Mouse (Mus musculus) adrenal gland, adult 8-10 months (tissue): Measurements from ENCODE around the gene Scarb2. TPM values are rescaled to one million over a fixed set of nuclear protein-coding genes. Genes with fewer than 3 reads are reported as not detected.
"Not testable (repeated sequence)": the region's sequence is repeated elsewhere in the genome, so short reads cannot be mapped to it uniquely, and the experiment has no call there.

Source experiments
- DNase-seq: peaks from one replicate; pipeline ENCODE4 v3.0.0; 2022
- total RNA-seq, 4 experiments: library from RNA; stranded (reverse); gene quantifications; 2 replicates each; pipeline ENCODE4 v1.2.4; 2022

Scarb2 gene
- 10 to 100 TPM; 66.0 to 88.0 (median 76.6) TPM for total RNA-seq

DNA sequence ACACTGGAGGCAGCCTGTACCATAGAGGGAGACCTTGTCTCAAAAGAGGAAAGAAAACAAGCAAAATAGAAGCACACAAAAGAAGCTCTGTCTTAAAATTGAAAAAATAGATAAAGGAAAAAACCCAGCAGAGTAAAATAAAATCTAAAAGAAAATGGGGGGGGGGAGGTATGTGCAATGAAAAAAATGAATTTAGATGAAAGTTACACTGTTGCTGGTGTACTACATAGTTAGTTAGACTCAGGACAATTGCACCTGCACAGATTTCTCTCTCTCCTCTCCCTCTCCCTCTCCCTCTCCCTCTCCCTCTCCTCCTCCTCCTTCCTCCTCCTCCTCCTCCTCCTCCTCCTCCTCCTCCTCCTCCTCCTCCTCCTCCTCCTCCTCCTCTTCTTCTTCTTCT is at the start of gene Scarb2:
Gene Scarb2 (minus strand): TSS at position 101 of the 400 bp plus-strand sequence.
- no peak for DNase-seq

DNA sequence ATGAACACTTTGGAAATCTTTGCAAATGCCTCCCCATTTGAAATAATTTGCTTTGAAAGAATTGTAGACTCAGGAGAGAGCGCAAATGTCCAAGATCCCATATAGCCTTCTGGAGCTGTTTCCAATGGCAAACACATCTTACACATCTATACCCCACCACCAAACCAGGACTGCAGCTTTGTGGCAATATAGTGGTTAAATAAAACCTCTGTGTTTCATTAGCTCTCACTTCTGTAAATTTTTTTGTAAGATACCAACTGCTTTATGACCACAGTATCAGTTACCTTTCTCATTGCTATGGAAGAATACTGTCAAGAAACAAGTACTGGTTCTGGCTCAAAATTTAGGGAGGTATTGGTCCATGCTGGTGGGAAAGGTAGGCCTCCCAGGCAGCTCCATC is 49.3 kb upstream of the Scarb2 start:
- DNase-seq = no peak

GRCm38 (mm10) chr5:92554891-92555511 is 48.4 kb upstream of the Scarb2 start, which contains the start of gene Fam47e:
Gene Fam47e (plus strand): TSS chr5:92555069.
- DNase-seq = no peak

DNA sequence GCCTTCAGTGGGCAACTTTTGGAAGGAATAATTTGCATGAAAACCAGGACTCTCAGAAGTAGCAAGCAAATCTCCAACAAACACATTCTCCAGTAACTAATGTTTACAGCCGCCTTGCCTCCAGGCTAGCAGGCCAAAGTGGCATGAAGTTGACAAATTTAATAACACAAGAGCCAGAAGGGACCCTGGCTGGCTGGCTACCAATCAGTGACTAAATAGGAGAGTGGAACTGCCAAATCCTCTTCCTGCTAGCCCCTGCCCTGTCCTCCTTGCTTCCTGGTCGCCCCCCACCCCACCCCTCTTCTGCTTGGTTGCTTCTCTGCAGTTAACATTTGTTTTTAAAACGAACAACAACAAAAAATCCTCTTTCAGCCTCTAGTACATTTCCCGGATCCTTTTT is 47.8 kb upstream of the Scarb2 start:
- no peak for DNase-seq

DNA sequence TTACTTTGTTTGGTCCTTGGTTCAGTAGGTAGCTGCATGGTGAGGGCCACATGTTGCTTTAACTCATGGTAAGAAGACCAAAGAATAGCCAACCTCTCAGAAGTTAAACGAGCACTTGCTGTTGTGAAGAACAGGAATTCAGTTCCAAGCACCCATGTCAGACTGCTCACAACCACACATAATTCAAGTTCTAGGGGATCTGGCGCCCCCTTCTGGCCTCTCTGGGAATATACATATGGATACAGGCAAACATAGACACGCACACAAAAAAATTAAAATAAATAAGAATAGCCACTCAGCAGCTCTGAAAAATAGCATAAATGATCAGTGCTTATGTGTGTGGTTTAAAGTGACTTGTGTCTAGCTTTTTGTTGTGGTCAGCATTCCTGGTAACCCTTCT is 47.3 kb upstream of the Scarb2 start:
- DNase-seq = no peak

- DNase-seq = no peak
Observed at GRCm38 (mm10) chr5:92552611-92553010, 46.0 kb upstream of the Scarb2 start.

DNA sequence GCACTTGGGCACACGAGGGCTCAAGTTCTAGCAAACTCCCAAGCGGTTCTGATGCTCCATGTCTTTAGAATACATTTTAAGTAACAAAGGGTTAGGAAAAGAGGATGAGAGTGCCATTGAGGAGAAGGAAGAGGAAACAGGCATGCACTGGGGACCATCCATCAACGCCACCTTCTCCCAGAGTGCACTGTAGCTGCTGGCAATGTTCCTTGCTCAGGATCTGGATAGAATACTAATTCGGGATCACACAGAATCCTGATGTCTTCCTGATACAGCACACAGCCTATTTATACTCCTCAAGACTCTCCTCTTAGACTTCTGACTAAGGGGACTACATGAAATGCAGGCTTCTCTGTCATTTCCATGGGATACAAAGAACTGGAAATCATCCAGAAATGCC is 33.1 kb upstream of the Scarb2 start:
- DNase-seq = no peak

DNA sequence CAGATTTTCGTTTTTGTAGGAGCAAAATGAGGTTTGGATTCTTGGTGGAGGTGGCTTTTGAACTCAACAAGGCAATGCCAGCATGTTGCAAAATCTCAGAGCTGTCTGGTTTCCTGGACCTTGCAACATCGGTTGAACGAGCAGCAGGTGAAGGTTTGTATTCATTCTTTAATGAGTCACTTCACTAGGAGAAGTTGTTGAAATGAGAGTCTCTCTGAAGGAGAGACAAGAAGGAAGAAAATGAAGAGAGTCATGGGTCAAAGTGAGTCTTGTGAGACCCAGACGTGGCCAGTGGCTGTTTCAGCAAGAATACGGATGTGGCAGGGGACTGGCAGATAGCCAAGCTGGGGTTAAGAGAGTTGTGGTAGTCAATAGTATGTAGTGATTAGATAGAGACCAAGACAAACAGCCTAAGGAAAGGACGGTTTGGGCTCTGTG is 18.2 kb upstream of the Scarb2 start:
- DNase-seq = no peak

- not testable (repeated sequence) for DNase-seq
Observed at GRCm38 (mm10) chr5:92521131-92521530, 14.5 kb upstream of the Scarb2 start.

DNA sequence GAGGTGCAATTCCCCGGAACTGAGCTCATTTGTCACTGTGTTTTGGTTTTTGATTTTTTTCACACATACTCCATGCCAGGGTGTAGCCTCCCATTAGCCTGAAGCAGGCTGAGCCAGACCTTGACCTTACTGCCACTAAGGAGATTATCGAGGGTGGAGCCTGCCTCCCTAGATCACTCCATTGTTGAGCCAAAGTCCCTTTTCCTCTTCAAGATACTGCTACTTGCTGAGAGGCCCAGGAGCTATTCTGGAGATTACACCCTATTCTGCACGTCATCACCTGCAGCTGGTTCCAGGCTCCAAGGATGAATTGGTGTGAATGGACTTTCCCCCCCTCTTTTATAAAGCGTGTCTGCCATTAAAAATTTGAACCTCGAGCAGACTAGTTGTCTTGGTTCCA is 5.4 kb upstream of the Scarb2 start:
- DNase-seq = no peak

GRCm38 (mm10) chr5:92511256-92511655 is 4.6 kb upstream of the Scarb2 start:
- no peak for DNase-seq

GRCm38 (mm10) chr5:92508853-92509252 is 2.2 kb upstream of the Scarb2 start:
- no peak for DNase-seq

DNA sequence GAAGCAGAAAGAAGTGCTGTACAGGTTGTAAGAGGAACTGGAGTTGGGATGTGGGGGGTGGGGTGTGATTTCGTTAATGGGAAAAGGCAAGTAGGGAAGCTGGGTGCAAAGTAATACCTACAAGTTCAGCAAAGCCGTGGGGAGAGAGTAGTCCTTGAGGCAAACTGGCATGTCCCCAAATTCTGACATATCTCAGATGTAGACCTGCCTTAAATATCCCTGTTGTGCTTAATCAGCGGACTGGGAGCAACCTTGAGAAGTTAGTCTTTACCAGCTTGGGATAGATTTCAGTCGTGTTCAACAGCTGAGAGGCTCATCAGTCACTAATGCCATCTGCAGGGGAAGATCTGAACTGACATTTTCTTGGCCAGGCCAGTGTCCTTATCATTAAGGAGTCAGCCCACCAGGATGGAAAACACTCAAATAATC is 318 bp downstream of the Scarb2 start:
- no peak for DNase-seq

DNA sequence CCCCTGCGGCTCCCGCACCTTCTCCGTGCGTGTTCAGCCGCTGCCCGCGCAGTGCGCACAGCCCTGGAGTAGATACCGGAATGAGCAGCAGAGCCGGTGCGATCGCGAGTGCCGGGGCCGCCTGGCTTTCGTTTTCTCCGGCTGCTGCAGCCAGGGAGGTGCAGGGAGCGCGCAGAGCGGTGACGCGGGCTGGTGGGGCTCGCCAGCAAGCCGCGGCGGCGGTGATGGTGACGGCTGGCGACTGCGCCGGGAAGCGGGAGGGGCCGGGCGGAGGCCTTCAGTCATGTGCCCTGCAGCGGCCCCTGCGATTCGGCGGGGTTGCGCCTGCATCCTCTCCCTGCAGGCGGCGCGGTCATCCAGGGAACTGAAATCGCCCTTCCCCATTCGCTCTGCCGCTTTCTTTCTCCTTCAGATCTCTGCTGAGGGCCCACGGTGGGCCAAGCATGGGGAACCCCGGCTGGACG is 1.2 kb downstream of the Scarb2 start:
- DNase-seq = peak; percentile 95

GRCm38 (mm10) chr5:92504676-92505400 is 1.8 kb downstream of the Scarb2 start:
- no peak for DNase-seq

DNA sequence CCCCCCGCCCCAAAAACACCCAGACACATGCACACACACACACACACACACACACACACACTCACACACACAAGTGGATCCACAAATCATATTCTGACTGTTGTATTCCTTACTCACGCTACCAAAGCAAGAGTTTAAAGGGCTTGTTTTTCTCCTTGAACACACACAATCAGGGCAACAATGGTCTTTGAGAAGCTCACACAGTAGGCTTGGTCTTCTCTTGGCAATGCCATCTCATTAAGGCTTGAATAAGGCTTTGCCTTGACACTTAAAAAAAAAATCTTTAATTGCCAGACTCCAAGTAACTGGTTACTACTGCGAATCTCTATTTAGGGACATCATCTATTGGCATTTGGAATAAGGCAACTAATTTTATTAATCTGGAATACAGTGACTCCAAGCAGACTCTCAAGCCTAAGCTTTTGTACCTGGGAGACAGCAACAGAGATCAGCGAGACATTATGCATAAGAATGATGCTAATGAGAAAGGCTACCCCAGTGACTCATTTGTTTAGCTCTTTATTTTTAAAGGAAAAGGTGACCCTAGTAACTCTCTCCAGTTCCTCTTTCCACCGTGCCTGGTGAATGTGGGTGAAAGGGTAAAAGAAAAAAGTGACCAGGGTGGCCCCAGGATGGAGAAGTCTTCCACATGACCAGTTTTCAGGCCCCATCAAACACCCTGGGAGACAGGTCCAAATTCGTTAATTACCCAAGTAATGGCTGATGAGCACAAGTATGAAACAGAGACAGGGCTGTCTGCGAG is 2.6 kb downstream of the Scarb2 start:
- DNase-seq = no peak

DNA sequence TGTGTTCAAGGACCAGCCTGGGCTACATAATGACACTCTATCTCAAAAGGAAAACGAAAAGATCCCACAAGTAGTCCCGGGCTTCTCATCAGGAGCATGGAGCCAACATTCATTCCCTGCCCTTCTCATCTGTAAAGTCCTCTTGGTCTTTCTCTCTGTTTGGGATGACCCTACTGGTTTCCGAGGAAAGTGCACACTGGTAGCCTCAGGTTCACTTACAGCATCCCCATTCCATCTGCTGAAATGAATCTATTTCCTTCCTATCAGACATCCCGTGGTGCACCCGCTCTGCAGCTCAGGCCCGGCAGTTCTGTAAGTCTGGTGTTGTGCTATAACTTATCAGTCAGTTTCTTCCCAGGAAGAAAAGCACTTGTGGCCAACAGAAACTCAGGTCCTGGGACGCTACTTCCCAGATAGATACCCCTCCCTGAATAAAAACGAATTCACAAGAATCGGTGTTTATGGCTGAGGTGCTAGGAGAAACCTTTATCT is 3.2 kb downstream of the Scarb2 start:
- no peak for DNase-seq

DNA sequence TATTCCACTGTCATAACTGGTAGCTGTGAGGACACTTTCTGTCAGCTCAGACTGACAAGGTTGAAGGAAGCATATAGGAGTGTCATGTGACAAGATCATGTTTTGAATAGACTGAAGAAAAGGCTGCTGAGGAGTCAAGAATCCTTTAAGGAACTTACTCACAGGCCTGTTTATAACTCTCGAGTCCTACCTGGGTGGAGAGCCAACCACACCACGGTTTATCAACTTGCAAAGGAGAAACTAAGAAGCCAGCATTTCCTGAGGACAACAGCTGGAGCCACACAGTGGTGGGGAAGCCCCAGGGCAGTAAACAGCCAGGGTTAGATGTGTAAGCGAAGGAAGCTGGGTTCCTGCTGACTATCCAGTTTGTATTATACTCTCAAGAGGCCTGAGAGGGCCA is 7.3 kb downstream of the Scarb2 start:
- DNase-seq = no peak

- DNase-seq = no peak
Observed at GRCm38 (mm10) chr5:92498661-92499060, 8.0 kb downstream of the Scarb2 start.

DNA sequence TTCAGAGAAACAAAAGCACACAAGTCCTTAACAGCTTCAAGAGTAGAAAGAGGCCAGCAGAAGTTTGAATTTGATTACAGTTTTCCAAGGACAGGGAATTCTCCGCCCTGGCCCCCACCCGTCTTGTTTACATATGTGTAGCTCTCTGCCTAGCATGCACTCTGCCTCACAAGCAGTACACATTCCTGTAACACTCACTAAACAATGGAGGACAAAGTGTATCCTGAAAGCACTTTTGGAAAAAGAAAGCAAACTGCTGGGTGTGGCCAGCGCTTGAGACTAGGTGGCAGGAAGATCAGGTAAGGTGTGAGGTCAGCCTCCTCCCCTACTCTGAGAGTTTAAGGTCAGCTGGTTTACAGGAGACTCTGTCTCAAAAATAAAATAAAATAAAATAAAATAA is 8.4 kb downstream of the Scarb2 start:
- DNase-seq = no peak

DNA sequence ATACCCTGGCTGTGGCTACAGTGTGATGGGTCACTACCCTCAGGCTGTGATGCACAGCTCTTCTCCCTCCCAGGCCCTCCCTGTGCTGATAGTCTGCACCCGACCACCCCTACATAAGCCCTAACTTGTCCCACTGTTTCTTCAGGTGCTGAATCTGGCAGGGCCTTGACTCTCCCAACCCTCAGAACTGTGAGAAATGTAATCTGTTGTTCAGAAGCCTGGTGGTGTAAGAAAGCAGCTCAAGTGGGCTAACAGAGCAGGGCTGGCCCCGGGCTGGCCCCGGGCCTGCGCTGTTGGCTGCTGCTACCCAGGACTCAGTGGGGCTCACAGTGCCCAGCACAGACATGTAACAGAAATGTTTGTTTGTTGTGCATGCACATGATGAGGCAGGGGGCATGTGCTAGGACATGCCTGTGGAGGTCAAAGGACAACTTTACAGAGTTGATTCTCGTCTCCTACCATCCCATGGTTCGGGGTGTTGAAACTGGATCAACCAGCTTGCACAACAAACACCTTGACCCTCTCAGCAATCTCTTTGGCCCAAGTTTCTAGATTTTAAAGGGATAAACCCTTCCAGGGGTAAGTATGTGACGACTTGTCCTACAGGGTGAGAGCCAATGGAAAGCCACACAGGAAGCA is 10.7 kb downstream of the Scarb2 start:
- DNase-seq = no peak

GRCm38 (mm10) chr5:92495291-92495690 is 11.3 kb downstream of the Scarb2 start:
- DNase-seq = no peak

DNA sequence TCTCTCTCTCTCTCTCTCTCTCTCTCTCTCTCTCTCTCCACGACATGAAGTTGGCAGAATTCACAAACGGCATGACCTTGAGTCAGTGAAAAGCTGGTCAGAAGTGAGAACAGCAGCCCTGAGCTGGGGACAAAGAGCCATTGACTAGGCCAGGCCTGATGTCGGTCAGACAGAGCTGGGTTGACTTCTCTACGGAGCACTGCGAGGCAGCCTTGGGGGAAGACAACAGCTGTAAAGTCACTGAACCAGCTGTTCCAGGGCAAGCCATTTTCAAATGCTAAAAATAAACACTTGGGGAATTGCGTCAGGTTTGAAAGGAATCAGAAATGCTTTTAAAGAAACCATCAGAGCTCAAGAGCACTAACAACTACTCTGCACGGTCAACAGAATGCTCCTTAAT is 13.2 kb downstream of the Scarb2 start:
- DNase-seq = peak; percentile 55
